Mouse (Mus musculus): ENCODE data around the gene Slc2a10. TPM values are rescaled to one million over a fixed set of nuclear protein-coding genes. Genes with fewer than 3 reads are reported as not detected.
"Not testable (repeated sequence)": the region's sequence is repeated elsewhere in the genome, so short reads cannot be mapped to it uniquely, and the experiment has no call there.

The Slc2a10 gene
- polyA plus RNA-seq, 1 experiment from 2014 or later: 12.6 TPM

GRCm38 (mm10) chr2:165510914-165511458 is 7.4 kb downstream of the Slc2a10 start:
- peaks cover 28% of the 10 kb centered on the region for H3K4me1 ChIP-seq
- WGBS: 61% methylated on average over 2 of the region's 2 CpGs
- not testable (repeated sequence) for H3K9me3 ChIP-seq; H3K27ac ChIP-seq; H3K4me3 ChIP-seq; H3K9ac ChIP-seq; H3K27me3 ChIP-seq; H3K4me2 ChIP-seq (replicated peaks); ATAC-seq (ENCODE audit: low FRiP score, low read depth)
- H3K36me3 ChIP-seq: peaks cover 13% of the 10 kb centered on the region; the same call in 1 of the 2 replicates

GRCm38 (mm10) chr2:165511530-165511929 is 7.9 kb downstream of the Slc2a10 start:
- Histone ChIP-seq H3K4me1 (peaks cover 28% of the 10 kb centered on the region), H3K36me3 (peaks cover 18% of the 10 kb centered on the region; the same call in 1 of the 2 replicates)
- ATAC-seq (ENCODE audit: low FRiP score, low read depth); H3K27me3 ChIP-seq; H3K27ac ChIP-seq; H3K4me3 ChIP-seq; H3K9ac ChIP-seq; H3K4me2 ChIP-seq (replicated peaks); H3K9me3 ChIP-seq: not testable (repeated sequence)
- WGBS: 82% methylated on average over 4 of the region's 4 CpGs

GRCm38 (mm10) chr2:165512426-165512825 is 8.8 kb downstream of the Slc2a10 start:
- Histone ChIP-seq H3K4me1 (peaks cover 28% of the 10 kb centered on the region), H3K9ac (no peak overlapping the region), H3K9me3 (no peaks in the 10 kb centered on the region), H3K4me2 (replicated peaks) (no peak overlapping the region), H3K27me3 (no peaks in the 10 kb centered on the region), H3K36me3 (peaks cover 27% of the 10 kb centered on the region), H3K4me3 (no peak overlapping the region), H3K27ac (no peak overlapping the region; the same call in 1 of the 2 replicates)
- ATAC-seq (ENCODE audit: low FRiP score, low read depth): no peak
- 13% methylated on average over 7 of the region's 7 CpGs for WGBS

- no peak overlapping the region for H3K4me3 ChIP-seq
- H3K27ac ChIP-seq: no peak overlapping the region; the same call in 1 of the 2 replicates
- no peaks in the 10 kb centered on the region for H3K9me3 ChIP-seq
- H3K4me1 ChIP-seq: peaks cover 28% of the 10 kb centered on the region
- 40% methylated on average over 11 of the region's 11 CpGs for WGBS
- no peaks in the 10 kb centered on the region for H3K27me3 ChIP-seq
- peaks cover 31% of the 10 kb centered on the region for H3K36me3 ChIP-seq
- H3K4me2 ChIP-seq (replicated peaks): no peak overlapping the region
- no peak for ATAC-seq (ENCODE audit: low FRiP score, low read depth)
- H3K9ac ChIP-seq: no peak overlapping the region
These were observed 9.4 kb downstream of the Slc2a10 start for GRCm38 (mm10) chr2:165512870-165513600.

GRCm38 (mm10) chr2:165515178-165515728 is 11.7 kb downstream of the Slc2a10 start:
- Histone ChIP-seq H3K36me3 (peaks cover 39% of the 10 kb centered on the region), H3K4me3 (no peak overlapping the region), H3K4me2 (replicated peaks) (no peak overlapping the region), H3K9ac (no peak overlapping the region), H3K27me3 (no peaks in the 10 kb centered on the region), H3K27ac (no peak overlapping the region), H3K4me1 (peaks cover 18% of the 10 kb centered on the region), H3K9me3 (no peaks in the 10 kb centered on the region)
- peak; percentile 45; the same call in 1 of the 2 replicates for ATAC-seq (ENCODE audit: low FRiP score, low read depth)
- WGBS: 94% methylated on average over 20 of the region's 20 CpGs

- H3K4me3 ChIP-seq: no peak overlapping the region
- H3K4me1 ChIP-seq: peaks cover 9% of the 10 kb centered on the region
- H3K27ac ChIP-seq: no peak overlapping the region
- H3K4me2 ChIP-seq (replicated peaks): no peak overlapping the region
- 58% methylated on average over 4 of the region's 4 CpGs for WGBS
- ATAC-seq (ENCODE audit: low FRiP score, low read depth): no peak
- H3K36me3 ChIP-seq: no peaks in the 10 kb centered on the region
- H3K9me3 ChIP-seq: no peaks in the 10 kb centered on the region; the same call in 1 of the 2 replicates
- peaks cover 14% of the 10 kb centered on the region for H3K27me3 ChIP-seq
- no peak overlapping the region for H3K9ac ChIP-seq
These were observed 22.0 kb downstream of the Slc2a10 start for GRCm38 (mm10) chr2:165525609-165526008.

GRCm38 (mm10) chr2:165529106-165529505 is 25.5 kb downstream of the Slc2a10 start:
- no peaks in the 10 kb centered on the region for H3K9me3 ChIP-seq
- H3K27me3 ChIP-seq: peaks cover 17% of the 10 kb centered on the region
- H3K4me2 ChIP-seq (replicated peaks): no peak overlapping the region
- H3K4me1 ChIP-seq: peaks cover 26% of the 10 kb centered on the region
- no peak overlapping the region for H3K27ac ChIP-seq
- WGBS: 10% methylated on average over 8 of the region's 8 CpGs
- peak; percentile 3; the same call in 1 of the 2 replicates for ATAC-seq (ENCODE audit: low FRiP score, low read depth)
- H3K9ac ChIP-seq: no peak overlapping the region
- no peaks in the 10 kb centered on the region for H3K36me3 ChIP-seq
- no peak overlapping the region for H3K4me3 ChIP-seq

GRCm38 (mm10) chr2:165533789-165534188 is 30.2 kb downstream of the Slc2a10 start:
- WGBS: 58% methylated on average over 6 of the region's 6 CpGs
- H3K4me3 ChIP-seq: no peak overlapping the region
- H3K27me3 ChIP-seq: peaks cover 5% of the 10 kb centered on the region; the same call in 1 of the 2 replicates
- peaks cover 41% of the 10 kb centered on the region for H3K4me1 ChIP-seq
- H3K9me3 ChIP-seq: no peaks in the 10 kb centered on the region
- H3K4me2 ChIP-seq (replicated peaks): no peak overlapping the region
- H3K36me3 ChIP-seq: no peaks in the 10 kb centered on the region
- no peak overlapping the region for H3K9ac ChIP-seq
- H3K27ac ChIP-seq: no peak overlapping the region
- ATAC-seq (ENCODE audit: low FRiP score, low read depth): no peak

GRCm38 (mm10) chr2:165540975-165541374 is 37.4 kb downstream of the Slc2a10 start:
- peaks cover 12% of the 10 kb centered on the region for H3K4me1 ChIP-seq
- no peak overlapping the region for H3K27ac ChIP-seq
- H3K27me3 ChIP-seq: peaks cover 19% of the 10 kb centered on the region
- WGBS: 79% methylated on average over 3 of the region's 3 CpGs
- H3K4me2 ChIP-seq (replicated peaks): no peak overlapping the region
- no peak overlapping the region for H3K9ac ChIP-seq
- no peak for ATAC-seq (ENCODE audit: low FRiP score, low read depth)
- H3K9me3 ChIP-seq: no peaks in the 10 kb centered on the region
- H3K4me3 ChIP-seq: no peak overlapping the region
- no peaks in the 10 kb centered on the region for H3K36me3 ChIP-seq

GRCm38 (mm10) chr2:165542939-165543669 is 39.5 kb downstream of the Slc2a10 start:
- no peak for ATAC-seq (ENCODE audit: low FRiP score, low read depth)
- Histone ChIP-seq H3K27me3 (peaks cover 24% of the 10 kb centered on the region), H3K9ac (no peak overlapping the region), H3K27ac (no peak overlapping the region), H3K9me3 (no peaks in the 10 kb centered on the region), H3K4me3 (no peak overlapping the region), H3K4me1 (peaks cover 23% of the 10 kb centered on the region), H3K4me2 (replicated peaks) (no peak overlapping the region), H3K36me3 (no peaks in the 10 kb centered on the region)
- 46% methylated on average over 13 of the region's 13 CpGs for WGBS

GRCm38 (mm10) chr2:165543670-165544016 is 40.1 kb downstream of the Slc2a10 start:
- WGBS: 75% methylated on average over 10 of the region's 10 CpGs
- Histone ChIP-seq H3K4me3 (no peak overlapping the region), H3K9ac (no peak overlapping the region), H3K4me1 (peaks cover 18% of the 10 kb centered on the region), H3K36me3 (no peaks in the 10 kb centered on the region), H3K9me3 (no peaks in the 10 kb centered on the region), H3K27me3 (peaks cover 30% of the 10 kb centered on the region), H3K4me2 (replicated peaks) (no peak overlapping the region), H3K27ac (no peak overlapping the region)
- no peak for ATAC-seq (ENCODE audit: low FRiP score, low read depth)

- H3K4me2 ChIP-seq (replicated peaks): no peak overlapping the region
- no peak for ATAC-seq (ENCODE audit: low FRiP score, low read depth)
These were observed 42.1 kb downstream of the Slc2a10 start for GRCm38 (mm10) chr2:165545687-165546086.

More at GRCm38 (mm10) chr2:165545687-165546086, 42.1 kb downstream of the Slc2a10 start:
- Histone ChIP-seq H3K9me3 (no peaks in the 10 kb centered on the region), H3K4me1 (peaks cover 14% of the 10 kb centered on the region), H3K4me3 (no peak overlapping the region), H3K9ac (no peak overlapping the region), H3K36me3 (no peaks in the 10 kb centered on the region), H3K27me3 (peaks cover 35% of the 10 kb centered on the region), H3K27ac (no peak overlapping the region)
- 92% methylated on average over 2 of the region's 2 CpGs for WGBS

All from limb, embryonic 13.5 days (tissue).